Mouse (Mus musculus): ENCODE measurements around the gene Scube2.

- TF ChIP-seq CTCF (IDR thresholded peaks at IDR 0.05; ENCODE audit: insufficient read depth, low read depth, low read length) (no peak), POLR2A (IDR thresholded peaks at IDR 0.05; ENCODE audit: insufficient read depth, low read depth, low read length) (no peak)
Measured at GRCm38 (mm10) chr7:109886249-109886648, 20.8 kb upstream of the Scube2 start.

Measured in olfactory bulb, adult 2 months (tissue).